Mouse (Mus musculus) myocyte (in vitro differentiated cells): Measurements from ENCODE around the gene Gle1. TPM values are rescaled to one million over a fixed set of nuclear protein-coding genes. Genes with fewer than 3 reads are reported as not detected.

Source experiments
- H3K27me3 ChIP-seq: one replicate; pipeline ENCODE4 v1.6.1; 2011; ENCODE audit not compliant: control insufficient read depth, insufficient read depth, insufficient read length
- H3K36me3 ChIP-seq: one replicate; pipeline ENCODE4 v1.6.1; 2011; ENCODE audit not compliant: control insufficient read depth, insufficient read depth
- H3K4me2 ChIP-seq: one replicate; pipeline ENCODE4 v1.6.1; 2011; ENCODE audit warnings: low read depth, control low read depth
- H3K4me3 ChIP-seq: one replicate; pipeline ENCODE4 v1.5.1; 2011; ENCODE audit warnings: mild to moderate bottlenecking, control low read depth, moderate library complexity
- H3K79me2 ChIP-seq: one replicate; pipeline ENCODE4 v1.6.1; 2011; ENCODE audit not compliant: control insufficient read depth, insufficient read depth
- H3ac ChIP-seq: one replicate; pipeline ENCODE4 v1.6.1; 2011; ENCODE audit not compliant: control insufficient read depth, insufficient read length
- CEBPB ChIP-seq: IDR thresholded peaks from 2 replicates; pipeline ENCODE4 v1.6.1; 2011; ENCODE audit warnings: mild to moderate bottlenecking, moderate library complexity; ENCODE audit not compliant: poor library complexity, insufficient read depth, severe bottlenecking
- E2F4 ChIP-seq: IDR thresholded peaks from one replicate; pipeline ENCODE4 v1.6.1; 2011; ENCODE audit warnings: mild to moderate bottlenecking, control low read depth, moderate library complexity; ENCODE audit not compliant: insufficient read depth
- MAX ChIP-seq: IDR thresholded peaks from one replicate; pipeline ENCODE4 v1.6.1; 2011; ENCODE audit warnings: low read depth, mild to moderate bottlenecking, control low read depth
- MYOD1 ChIP-seq, 3 experiments: IDR thresholded peaks; one replicate each; pipeline ENCODE4 v1.6.1; 2011; ENCODE audit warnings: control low read depth in 2 of 3, low read depth in 2 of 3, mild to moderate bottlenecking in 2 of 3, moderate library complexity in 1 of 3; ENCODE audit not compliant: insufficient read length in 2 of 3, control insufficient read depth in 1 of 3
- MYOG ChIP-seq, 3 experiments: IDR thresholded peaks; one replicate each; pipeline ENCODE4 v1.6.1; 2011; ENCODE audit warnings: control low read depth in 2 of 3, low read depth in 2 of 3, mild to moderate bottlenecking in 2 of 3; ENCODE audit not compliant: insufficient read length in 2 of 3, control insufficient read depth in 1 of 3, insufficient read depth in 1 of 3
- POLR2A ChIP-seq: IDR thresholded peaks from one replicate; pipeline ENCODE4 v1.6.1; 2011; ENCODE audit warnings: low read depth, mild to moderate bottlenecking, control low read depth, moderate library complexity; ENCODE audit not compliant: insufficient read length
- POLR2AphosphoS2 ChIP-seq: IDR thresholded peaks from one replicate; pipeline ENCODE4 v1.6.1; 2011; ENCODE audit warnings: low read depth, control low read depth; ENCODE audit not compliant: insufficient read length
- REST ChIP-seq: IDR thresholded peaks from one replicate; pipeline ENCODE4 v1.6.1; 2011; ENCODE audit warnings: mild to moderate bottlenecking, control low read depth, moderate library complexity; ENCODE audit not compliant: insufficient read depth, insufficient read length
- SRF ChIP-seq: IDR thresholded peaks from one replicate; pipeline ENCODE4 v1.6.1; 2011; ENCODE audit warnings: low read depth; ENCODE audit not compliant: control insufficient read depth, insufficient read length
- TCF12 ChIP-seq: IDR thresholded peaks from one replicate; pipeline ENCODE4 v1.6.1; 2011; ENCODE audit warnings: mild to moderate bottlenecking, control low read depth; ENCODE audit not compliant: poor library complexity, insufficient read depth, severe bottlenecking
- TCF3 ChIP-seq: IDR thresholded peaks from one replicate; pipeline ENCODE4 v1.6.1; 2011; ENCODE audit warnings: low read depth, control low read depth; ENCODE audit not compliant: insufficient read length
- USF1 ChIP-seq: IDR thresholded peaks from one replicate; pipeline ENCODE4 v1.6.1; 2011; ENCODE audit warnings: low read depth, mild to moderate bottlenecking, control low read depth, moderate library complexity
- polyA plus RNA-seq: library from polyadenylated mRNA; unstranded; fragments of >200 nt; fragmentation: generic; extraction: Trizol; gene quantifications from one replicate; pipeline ENCODE4 v1.2.1, GENCODE M21; 2012; ENCODE audit warnings: missing spikeins

Gle1 gene
- polyA plus RNA-seq, 1 experiment = 25.1 TPM

DNA sequence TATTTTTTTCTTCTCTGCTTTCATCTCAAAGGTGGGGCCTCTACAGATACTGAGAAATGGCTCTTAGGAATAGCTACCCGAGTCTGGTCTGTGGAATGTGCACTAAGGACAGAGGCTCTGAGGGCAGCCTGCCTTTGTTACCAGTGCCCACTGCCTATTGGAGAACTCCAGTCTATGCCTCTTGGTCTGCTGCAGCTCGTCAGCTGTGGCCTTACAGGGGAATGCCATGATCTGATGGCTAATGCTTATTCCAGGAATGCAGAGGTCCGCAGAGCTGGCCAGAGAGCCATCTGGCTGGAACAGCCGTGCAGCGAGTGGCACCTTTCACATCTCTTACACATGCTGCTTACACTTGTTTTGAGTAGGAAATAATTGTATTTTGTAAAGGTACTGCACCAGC lies 32.5 kb downstream of the Gle1 start:
- no peaks in the 10 kb centered on the region for H3K27me3 ChIP-seq
- TF ChIP-seq MYOD1 (IDR thresholded peaks at IDR 0.05; ENCODE audit: control insufficient read depth in 1 of 3, insufficient read length in 2 of 3, low read depth in 2 of 3) (peak in 2 of 3 experiments; percentile 34 to 40), E2F4 (no peak), USF1 (no peak), MYOG (IDR thresholded peaks at IDR 0.05; ENCODE audit: control insufficient read depth in 1 of 3, insufficient read depth in 1 of 3, insufficient read length in 2 of 3, low read depth in 2 of 3) (peak in 2 of 3 experiments; percentile 38 to 86), SRF (peak; percentile 32), POLR2A (peak; percentile 36), REST (no peak), POLR2AphosphoS2 (peak; percentile 55)
- peak overlapping the region; percentile 95 for H3K4me2 ChIP-seq
- peak overlapping the region; percentile 55 for H3K4me3 ChIP-seq
- no peaks in the 10 kb centered on the region for H3K36me3 ChIP-seq
- H3K79me2 ChIP-seq = peaks cover 70% of the 10 kb centered on the region
- H3ac ChIP-seq = no peak overlapping the region

DNA sequence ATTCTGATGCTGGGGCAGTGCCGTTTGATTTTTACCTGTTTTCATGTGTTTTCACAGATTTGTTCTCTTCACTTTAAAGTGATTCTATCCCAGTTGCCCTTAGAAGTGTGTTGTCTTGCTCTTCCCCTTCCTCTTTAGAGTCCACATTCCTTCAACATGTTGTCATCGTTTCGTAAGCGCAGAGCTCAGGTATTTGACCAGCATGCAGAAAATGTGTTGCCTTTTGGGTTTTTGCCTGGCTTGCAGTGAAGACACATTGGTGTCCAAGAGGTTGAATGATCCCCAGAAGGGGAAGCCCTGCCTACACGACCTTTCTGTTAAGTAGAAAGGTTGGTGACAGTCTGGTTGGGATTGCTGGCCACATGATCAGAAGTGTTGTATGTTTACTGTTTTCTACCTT lies 33.4 kb downstream of the Gle1 start:
- Histone ChIP-seq H3K79me2 (peaks cover 78% of the 10 kb centered on the region), H3K36me3 (no peaks in the 10 kb centered on the region), H3K4me2 (peak overlapping the region; percentile 95), H3K4me3 (no peak overlapping the region), H3ac (no peak overlapping the region), H3K27me3 (no peaks in the 10 kb centered on the region)
- no peak for TF ChIP-seq SRF
- TF ChIP-seq TCF12 = no peak
- TF ChIP-seq TCF3 = no peak
- no peak for TF ChIP-seq MYOD1 (IDR thresholded peaks at IDR 0.05; ENCODE audit: control insufficient read depth in 1 of 3, insufficient read length in 2 of 3, low read depth in 2 of 3)
- no peak for TF ChIP-seq REST
- no peak for TF ChIP-seq USF1
- no peak for TF ChIP-seq MYOG (IDR thresholded peaks at IDR 0.05; ENCODE audit: control insufficient read depth in 1 of 3, insufficient read depth in 1 of 3, insufficient read length in 2 of 3, low read depth in 2 of 3)
- no peak for TF ChIP-seq MAX
- no peak for TF ChIP-seq POLR2AphosphoS2
- no peak for TF ChIP-seq E2F4
- TF ChIP-seq CEBPB = no peak
- TF ChIP-seq POLR2A = no peak

GRCm38 (mm10) chr2:29971838-29972635 lies 36.8 kb downstream of the Gle1 start:
- Histone ChIP-seq H3K4me3 (no peak overlapping the region), H3K4me2 (peak overlapping the region; percentile 50), H3K27me3 (no peaks in the 10 kb centered on the region), H3K36me3 (peaks cover 3% of the 10 kb centered on the region), H3ac (no peak overlapping the region), H3K79me2 (peaks cover 97% of the 10 kb centered on the region)
- TF ChIP-seq SRF (no peak), REST (no peak), CEBPB (no peak), USF1 (no peak), MAX (no peak), POLR2AphosphoS2 (no peak), E2F4 (no peak), TCF12 (no peak), MYOG (IDR thresholded peaks at IDR 0.05; ENCODE audit: control insufficient read depth in 1 of 3, insufficient read depth in 1 of 3, insufficient read length in 2 of 3, low read depth in 2 of 3) (no peak), MYOD1 (IDR thresholded peaks at IDR 0.05; ENCODE audit: control insufficient read depth in 1 of 3, insufficient read length in 2 of 3, low read depth in 2 of 3) (no peak), POLR2A (no peak), TCF3 (no peak)

DNA sequence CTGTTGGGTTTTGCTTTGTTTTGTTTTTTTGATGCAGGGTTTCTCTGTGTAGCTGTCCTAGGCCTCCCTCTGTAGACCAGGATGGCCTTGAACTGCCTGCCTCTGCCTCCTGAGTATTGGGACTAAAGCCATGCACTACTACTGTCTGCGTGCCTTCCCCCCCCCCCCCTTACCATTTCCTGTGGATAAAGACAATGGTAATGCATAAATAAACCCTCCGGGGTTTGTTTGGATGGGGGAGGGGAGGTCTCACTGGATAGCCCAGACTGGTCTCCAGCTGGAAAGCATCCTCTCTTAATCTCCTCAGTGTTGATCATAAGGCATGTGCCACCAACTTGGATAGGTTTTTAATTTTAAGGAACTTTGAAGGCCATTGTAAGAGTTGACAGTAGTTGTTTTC lies 38.3 kb downstream of the Gle1 start:
- H3K36me3 ChIP-seq = peaks cover 16% of the 10 kb centered on the region
- H3ac ChIP-seq = no peak overlapping the region
- peaks cover 96% of the 10 kb centered on the region for H3K79me2 ChIP-seq
- TF ChIP-seq USF1 (no peak), TCF3 (no peak), REST (no peak), POLR2A (no peak), POLR2AphosphoS2 (no peak), MYOG (IDR thresholded peaks at IDR 0.05; ENCODE audit: control insufficient read depth in 1 of 3, insufficient read depth in 1 of 3, insufficient read length in 2 of 3, low read depth in 2 of 3) (no peak), MYOD1 (IDR thresholded peaks at IDR 0.05; ENCODE audit: control insufficient read depth in 1 of 3, insufficient read length in 2 of 3, low read depth in 2 of 3) (no peak), E2F4 (no peak), MAX (no peak), SRF (no peak), TCF12 (no peak), CEBPB (no peak)
- no peak overlapping the region for H3K4me2 ChIP-seq
- H3K27me3 ChIP-seq = no peaks in the 10 kb centered on the region
- no peak overlapping the region for H3K4me3 ChIP-seq
